Mouse (Mus musculus): ENCODE measurements around the gene Psma7.

Psma7 gene

GRCm38 (mm10) chr2:179998431-179998830 lies 43.8 kb downstream of the Psma7 start:
- no peak for DNase-seq

- DNase-seq, result no peak
These were observed 49.2 kb downstream of the Psma7 start for GRCm38 (mm10) chr2:179993071-179993470.

- DNase-seq, result no peak
These were observed 53.1 kb downstream of the Psma7 start for GRCm38 (mm10) chr2:179989098-179989497.

GRCm38 (mm10) chr2:179986437-179987022 lies 55.7 kb downstream of the Psma7 start:
- DNase-seq, result no peak
